Mouse (Mus musculus) heart, embryonic 11.5 days (tissue): Measurements from ENCODE around the gene Rbm43. TPM values are rescaled to one million over a fixed set of nuclear protein-coding genes. Genes with fewer than 3 reads are reported as not detected.

Source experiments
- ATAC-seq: fragments of 200-750 bp; cut with Nextera tagmentation; replicated peaks from 2 replicates; pipeline ENCODE4 v1.8.0; 2017; ENCODE audit warnings: moderate library complexity; ENCODE audit not compliant: insufficient number of reproducible peaks, low FRiP score, low TSS enrichment
- H3K27ac ChIP-seq: fragments of 300-500 bp; sonication (generic); 2 replicates; pipeline ENCODE4 v1.5.1; 2014; ENCODE audit warnings: mild to moderate bottlenecking, low read depth, low read length
- H3K27me3 ChIP-seq: fragments of 300-500 bp; sonication (generic); 2 replicates; pipeline ENCODE4 v1.6.1; 2014; ENCODE audit warnings: mild to moderate bottlenecking, low read length, mixed read lengths; ENCODE audit not compliant: control insufficient read depth, insufficient read depth
- H3K36me3 ChIP-seq: fragments of 300-500 bp; sonication (generic); 2 replicates; pipeline ENCODE4 v1.6.1; 2014; ENCODE audit warnings: mild to moderate bottlenecking, low read length, moderate library complexity, mixed read lengths; ENCODE audit not compliant: control insufficient read depth, insufficient read depth
- H3K4me1 ChIP-seq: fragments of 300-500 bp; sonication (generic); 2 replicates; pipeline ENCODE4 v1.6.1; 2014; ENCODE audit warnings: low read length; ENCODE audit not compliant: control insufficient read depth, insufficient read depth
- H3K4me2 ChIP-seq: fragments of 300-500 bp; sonication (generic); 2 replicates; pipeline ENCODE4 v1.6.1; 2014; ENCODE audit warnings: mild to moderate bottlenecking, moderate library complexity
- H3K4me3 ChIP-seq: fragments of 300-500 bp; sonication (generic); 2 replicates; pipeline ENCODE4 v1.5.1; 2014; ENCODE audit warnings: low read depth, low read length
- H3K9ac ChIP-seq: fragments of 300-500 bp; sonication (generic); 2 replicates; pipeline ENCODE4 v1.6.1; 2014; ENCODE audit warnings: mild to moderate bottlenecking, low read depth, low read length, moderate library complexity
- H3K9me3 ChIP-seq: fragments of 300-500 bp; sonication (generic); replicated peaks from 2 replicates; pipeline ENCODE4 v1.6.1; 2016; ENCODE audit warnings: low read length; ENCODE audit not compliant: control insufficient read depth
- WGBS: fragments of 180-500 bp; shearing (Covaris S2); extraction: QIAGEN DNeasy Blood & Tissue Kit; methylation state at CpG from one replicate; pipeline ENCODE4 v1.1.7; 2014; ENCODE audit not compliant: insufficient replicate concordance; 5-methylcytosine and 5-hydroxymethylcytosine counted together
- polyA plus RNA-seq: library from polyadenylated mRNA; unstranded; fragments of >200 nt; fragmentation: Nextera tagmentation; extraction: Ambion mirVana; gene quantifications from 2 replicates; pipeline ENCODE4 v1.2.1, GENCODE M21; 2014

Rbm43 gene
- polyA plus RNA-seq, 1 experiment from 2014 or later = 14.4 TPM

GRCm38 (mm10) chr2:51933341-51934134 lies 1.4 kb downstream of the Rbm43 start:
- H3K27me3 ChIP-seq = 0 out of 2 replicates have a peak, but pooled peaks cover 2% of the 10 kb centered on the region
- peak overlapping the region; percentile 29; the same call in 1 of the 2 replicates for H3K27ac ChIP-seq
- H3K4me3 ChIP-seq = peak overlapping the region; percentile 44
- no peaks in the 10 kb centered on the region for H3K9me3 ChIP-seq
- ATAC-seq = no peak
- no peaks in the 10 kb centered on the region; the same call in 1 of the 2 replicates for H3K4me1 ChIP-seq
- H3K9ac ChIP-seq = 0 out of 2 replicates have a peak overlapping the region, but pooled peaks have one; percentile 46
- peak overlapping the region; percentile 88 for H3K4me2 ChIP-seq
- WGBS = 32% methylated on average over 11 of the region's 12 CpGs
- H3K36me3 ChIP-seq = 0 out of 2 replicates have a peak, but pooled peaks cover 2% of the 10 kb centered on the region

- no peak overlapping the region for H3K9ac ChIP-seq
- 0 out of 2 replicates have a peak, but pooled peaks cover 2% of the 10 kb centered on the region for H3K27me3 ChIP-seq
- no peaks in the 10 kb centered on the region for H3K9me3 ChIP-seq
- H3K4me2 ChIP-seq = no peak overlapping the region
- H3K36me3 ChIP-seq = 0 out of 2 replicates have a peak, but pooled peaks cover 2% of the 10 kb centered on the region
- WGBS = 88% methylated on average over 7 of the region's 7 CpGs
- no peak overlapping the region for H3K4me3 ChIP-seq
- H3K4me1 ChIP-seq = no peaks in the 10 kb centered on the region; the same call in 1 of the 2 replicates
- no peak for ATAC-seq
- H3K27ac ChIP-seq = no peak overlapping the region
These were observed 3.7 kb downstream of the Rbm43 start for GRCm38 (mm10) chr2:51931241-51931640.

GRCm38 (mm10) chr2:51914944-51915680 lies 19.9 kb downstream of the Rbm43 start:
- Histone ChIP-seq H3K4me3 (no peak overlapping the region), H3K9ac (no peak overlapping the region), H3K27me3 (no peaks in the 10 kb centered on the region), H3K27ac (no peak overlapping the region), H3K36me3 (no peaks in the 10 kb centered on the region), H3K9me3 (no peaks in the 10 kb centered on the region), H3K4me1 (peaks cover 6% of the 10 kb centered on the region; the same call in 1 of the 2 replicates), H3K4me2 (no peak overlapping the region)
- WGBS = 18% methylated on average over 5 of the region's 5 CpGs
- ATAC-seq = no peak

GRCm38 (mm10) chr2:51914532-51914931 lies 20.4 kb downstream of the Rbm43 start:
- 56% methylated on average over 7 of the region's 7 CpGs for WGBS
- ATAC-seq = no peak
- H3K27me3 ChIP-seq = no peaks in the 10 kb centered on the region

GRCm38 (mm10) chr2:51912740-51913139 lies 22.2 kb downstream of the Rbm43 start:
- no peak overlapping the region for H3K4me3 ChIP-seq
- H3K9ac ChIP-seq = no peak overlapping the region
- H3K4me1 ChIP-seq = peaks cover 6% of the 10 kb centered on the region; the same call in 1 of the 2 replicates
- H3K36me3 ChIP-seq = no peaks in the 10 kb centered on the region
- H3K9me3 ChIP-seq = no peaks in the 10 kb centered on the region
- no peak; the same call in 1 of the 2 replicates for ATAC-seq
- H3K27ac ChIP-seq = peak overlapping the region; percentile 7; the same call in 1 of the 2 replicates
- H3K4me2 ChIP-seq = no peak overlapping the region
- no peaks in the 10 kb centered on the region for H3K27me3 ChIP-seq
- WGBS = 24% methylated on average over 6 of the region's 6 CpGs

More at GRCm38 (mm10) chr2:51914532-51914931, 20.4 kb downstream of the Rbm43 start:
- H3K4me2 ChIP-seq = no peak overlapping the region
- H3K4me1 ChIP-seq = peaks cover 6% of the 10 kb centered on the region; the same call in 1 of the 2 replicates
- no peak overlapping the region for H3K9ac ChIP-seq
- no peak overlapping the region for H3K27ac ChIP-seq
- no peaks in the 10 kb centered on the region for H3K36me3 ChIP-seq
- H3K9me3 ChIP-seq = no peaks in the 10 kb centered on the region
- H3K4me3 ChIP-seq = no peak overlapping the region

GRCm38 (mm10) chr2:51911864-51912263 lies 23.1 kb downstream of the Rbm43 start:
- no peaks in the 10 kb centered on the region for H3K27me3 ChIP-seq
- no peak overlapping the region for H3K4me3 ChIP-seq
- no peak overlapping the region for H3K9ac ChIP-seq
- no peak overlapping the region for H3K4me2 ChIP-seq
- peak overlapping the region; percentile 4; the same call in 1 of the 2 replicates for H3K27ac ChIP-seq
- H3K9me3 ChIP-seq = no peaks in the 10 kb centered on the region
- ATAC-seq = no peak
- no peaks in the 10 kb centered on the region for H3K36me3 ChIP-seq
- peaks cover 6% of the 10 kb centered on the region; the same call in 1 of the 2 replicates for H3K4me1 ChIP-seq
- WGBS = 84% methylated on average over 2 of the region's 2 CpGs

- H3K27me3 ChIP-seq = no peaks in the 10 kb centered on the region
- no peaks in the 10 kb centered on the region for H3K36me3 ChIP-seq
- no peaks in the 10 kb centered on the region for H3K9me3 ChIP-seq
- no peak overlapping the region for H3K4me3 ChIP-seq
- H3K4me1 ChIP-seq = peaks cover 3% of the 10 kb centered on the region; the same call in 1 of the 2 replicates
- WGBS = 66% methylated on average over 4 of the region's 4 CpGs
- no peak for ATAC-seq
- no peak overlapping the region for H3K9ac ChIP-seq
- H3K27ac ChIP-seq = no peak overlapping the region
- no peak overlapping the region for H3K4me2 ChIP-seq
These were observed 27.3 kb downstream of the Rbm43 start for GRCm38 (mm10) chr2:51907538-51908110.

GRCm38 (mm10) chr2:51905637-51906036 lies 29.3 kb downstream of the Rbm43 start:
- no peak for ATAC-seq
- 77% methylated on average over 8 of the region's 8 CpGs for WGBS
- H3K36me3 ChIP-seq = no peaks in the 10 kb centered on the region
- H3K4me2 ChIP-seq = no peak overlapping the region
- H3K27ac ChIP-seq = no peak overlapping the region
- no peak overlapping the region for H3K9ac ChIP-seq
- no peaks in the 10 kb centered on the region for H3K27me3 ChIP-seq
- no peaks in the 10 kb centered on the region for H3K9me3 ChIP-seq
- H3K4me3 ChIP-seq = no peak overlapping the region
- no peaks in the 10 kb centered on the region for H3K4me1 ChIP-seq
